Mouse (Mus musculus) mouse embryonic stem cell (cell line): ENCODE measurements around the gene Mfsd12.

Experiments
- in situ Hi-C, 2 experiments: fragments of 300-500 bp; cut with MboI; formaldehyde crosslinking; loops; 1 replicate in 1 of 2; 3 replicates in 1 of 2; pipeline ENCODE4 v1.14.3; 2019 to 2020; ENCODE audit warnings: low sequenced_read_pairs in 2 of 2, low pct_unique_long_range_greater_than_20kb in 1 of 2, mixed read lengths in 1 of 2; ENCODE audit not compliant: unreplicated experiment in 1 of 2

Gene Mfsd12

GRCm38 (mm10) chr10:81407539-81408423 is 50.5 kb downstream of the Mfsd12 start:
- in situ Hi-C loops = no loop called here

- in situ Hi-C loops = no loop called here
Observed at GRCm38 (mm10) chr10:81408424-81408729, 51.1 kb downstream of the Mfsd12 start.

- in situ Hi-C loops = no loop called here
Observed at GRCm38 (mm10) chr10:81408871-81409291, 51.6 kb downstream of the Mfsd12 start.

GRCm38 (mm10) chr10:81409330-81409729 is 52.0 kb downstream of the Mfsd12 start:
- in situ Hi-C loops = no loop called here

GRCm38 (mm10) chr10:81410350-81410749 is 53.1 kb downstream of the Mfsd12 start:
- in situ Hi-C loops = no loop called here

- in situ Hi-C loops = no loop called here
Observed at GRCm38 (mm10) chr10:81410981-81411380, 53.7 kb downstream of the Mfsd12 start.

- in situ Hi-C loops = no loop called here
Observed at GRCm38 (mm10) chr10:81411471-81412400, 54.4 kb downstream of the Mfsd12 start.

GRCm38 (mm10) chr10:81412586-81413309 is 55.5 kb downstream of the Mfsd12 start:
- in situ Hi-C loops = no loop called here

GRCm38 (mm10) chr10:81413310-81414261 is 56.3 kb downstream of the Mfsd12 start:
- in situ Hi-C loops = no loop called here

GRCm38 (mm10) chr10:81414682-81415081 is 57.4 kb downstream of the Mfsd12 start:
- in situ Hi-C loops = no loop called here

- in situ Hi-C loops = no loop called here
Observed at GRCm38 (mm10) chr10:81415146-81415545, 57.9 kb downstream of the Mfsd12 start.
